Mouse (Mus musculus) forebrain, embryonic 16.5 days (tissue): ENCODE measurements at regions not wholly inside any gene's neighbourhood (a gene's known extent, or its start where the extent isn't known, plus 50 kb on each side); places are given as distances from the start of the nearest gene placed in this dataset.

Experiments
- ATAC-seq: fragments of 200-750 bp; cut with Nextera tagmentation; 2 replicates; pipeline ENCODE4 v1.8.0; 2017; ENCODE audit warnings: mild to moderate bottlenecking, moderate library complexity
- H3K27ac ChIP-seq: fragments of 300-500 bp; sonication (generic); 2 replicates; pipeline ENCODE4 v1.5.1; 2014; ENCODE audit warnings: low read length, control low read depth
- H3K27me3 ChIP-seq: fragments of 300-500 bp; sonication (generic); replicated peaks from 2 replicates; pipeline ENCODE4 v1.6.1; 2014; ENCODE audit warnings: low read length; ENCODE audit not compliant: control insufficient read depth, insufficient read depth
- H3K36me3 ChIP-seq: fragments of 300-500 bp; sonication (generic); 2 replicates; pipeline ENCODE4 v1.6.1; 2014; ENCODE audit not compliant: control insufficient read depth, insufficient read depth
- H3K4me1 ChIP-seq: fragments of 300-500 bp; sonication (generic); replicated peaks from 2 replicates; pipeline ENCODE4 v1.6.1; 2014; ENCODE audit warnings: low read length; ENCODE audit not compliant: control insufficient read depth, insufficient read depth
- H3K4me2 ChIP-seq: fragments of 300-500 bp; sonication (generic); 2 replicates; pipeline ENCODE4 v1.6.1; 2014; ENCODE audit warnings: mild to moderate bottlenecking, low read length, control low read depth
- H3K4me3 ChIP-seq: fragments of 300-500 bp; sonication (generic); replicated peaks from 2 replicates; pipeline ENCODE4 v1.5.1; 2014; ENCODE audit warnings: mild to moderate bottlenecking, low read length, control low read depth
- H3K9ac ChIP-seq: fragments of 300-500 bp; sonication (generic); replicated peaks from 2 replicates; pipeline ENCODE4 v1.6.1; 2014; ENCODE audit warnings: low read depth, low read length, control low read depth
- H3K9me3 ChIP-seq: fragments of 300-500 bp; sonication (generic); 2 replicates; pipeline ENCODE4 v1.6.1; 2016; ENCODE audit warnings: low read length; ENCODE audit not compliant: control insufficient read depth
- whole genome bisulfite sequencing: fragments of 180-500 bp; shearing (Covaris S2); extraction: QIAGEN DNeasy Blood & Tissue Kit; methylation state at CpG from one replicate; pipeline ENCODE4 v1.1.7; 2014; 5-methylcytosine and 5-hydroxymethylcytosine counted together

GRCm38 (mm10) chr3:102673506-102673905 is 60.8 kb upstream of the Tspan2 start:
- H3K9me3 ChIP-seq: no peaks in the 10 kb centered on the region
- no peaks in the 10 kb centered on the region for H3K27me3 ChIP-seq
- H3K4me2 ChIP-seq: no peak overlapping the region
- H3K36me3 ChIP-seq: no peaks in the 10 kb centered on the region
- no peak overlapping the region for H3K27ac ChIP-seq
- peaks cover 8% of the 10 kb centered on the region for H3K4me1 ChIP-seq
- H3K9ac ChIP-seq: no peak overlapping the region
- H3K4me3 ChIP-seq: no peak overlapping the region
- 86% methylated on average over 5 of the region's 5 CpGs for WGBS
- ATAC-seq: no peak

- H3K4me3 ChIP-seq: no peak overlapping the region
- H3K27me3 ChIP-seq: no peaks in the 10 kb centered on the region
- WGBS: 50% methylated on average over 2 of the region's 2 CpGs
- no peak overlapping the region for H3K27ac ChIP-seq
- H3K36me3 ChIP-seq: no peaks in the 10 kb centered on the region
- no peaks in the 10 kb centered on the region for H3K9me3 ChIP-seq
- H3K9ac ChIP-seq: no peak overlapping the region
- no peak for ATAC-seq
- H3K4me1 ChIP-seq: peaks cover 8% of the 10 kb centered on the region
- H3K4me2 ChIP-seq: no peak overlapping the region
These were observed 60.3 kb upstream of the Tspan2 start for GRCm38 (mm10) chr3:102674068-102674467.

GRCm38 (mm10) chr3:102676946-102677534 is 57.3 kb upstream of the Tspan2 start:
- no peak overlapping the region for H3K4me2 ChIP-seq
- no peak overlapping the region for H3K9ac ChIP-seq
- H3K9me3 ChIP-seq: no peaks in the 10 kb centered on the region
- 65% methylated on average over 7 of the region's 7 CpGs for WGBS
- no peaks in the 10 kb centered on the region for H3K27me3 ChIP-seq
- no peak overlapping the region for H3K4me3 ChIP-seq
- H3K36me3 ChIP-seq: no peaks in the 10 kb centered on the region
- peak; percentile 96 for ATAC-seq
- H3K4me1 ChIP-seq: peaks cover 8% of the 10 kb centered on the region
- peak overlapping the region; percentile 12; the same call in 1 of the 2 replicates for H3K27ac ChIP-seq

GRCm38 (mm10) chr3:102678516-102678915 is 55.8 kb upstream of the Tspan2 start:
- WGBS: 90% methylated on average over 1 of the region's 1 CpGs
- no peaks in the 10 kb centered on the region for H3K27me3 ChIP-seq
- H3K27ac ChIP-seq: no peak overlapping the region
- no peak for ATAC-seq
- H3K4me2 ChIP-seq: no peak overlapping the region
- no peak overlapping the region for H3K9ac ChIP-seq
- H3K9me3 ChIP-seq: no peaks in the 10 kb centered on the region
- H3K4me3 ChIP-seq: no peak overlapping the region
- no peaks in the 10 kb centered on the region for H3K36me3 ChIP-seq
- peaks cover 8% of the 10 kb centered on the region for H3K4me1 ChIP-seq

- Histone ChIP-seq H3K4me2 (no peak overlapping the region), H3K4me3 (no peak overlapping the region), H3K27ac (no peak overlapping the region), H3K27me3 (no peaks in the 10 kb centered on the region), H3K9me3 (no peaks in the 10 kb centered on the region), H3K9ac (no peak overlapping the region), H3K36me3 (no peaks in the 10 kb centered on the region), H3K4me1 (0 out of 2 replicates have a peak, but pooled peaks cover under 1% of the 10 kb centered on the region)
- no peak for ATAC-seq
- 87% methylated on average over 8 of the region's 8 CpGs for WGBS
These were observed 51.9 kb upstream of the Tspan2 start for GRCm38 (mm10) chr3:102682424-102682823.

- Histone ChIP-seq H3K9ac (no peak overlapping the region), H3K36me3 (no peaks in the 10 kb centered on the region), H3K4me2 (no peak overlapping the region), H3K4me3 (no peak overlapping the region), H3K27me3 (no peaks in the 10 kb centered on the region), H3K9me3 (no peaks in the 10 kb centered on the region), H3K27ac (no peak overlapping the region), H3K4me1 (no peaks in the 10 kb centered on the region)
- WGBS: 91% methylated on average over 10 of the region's 10 CpGs
- ATAC-seq: no peak
These were observed 50.8 kb upstream of the Tspan2 start for GRCm38 (mm10) chr3:102683541-102683940.
